ENCODE assay signal across 25 mouse cellular contexts in genomic region chr17:30297432-30297831, GRCm38 (mm10).
"Had no signal": no experiment of that assay in that cellular context is flagged by ENCODE, and none has a peak within 500 bp of the region (broad histone marks: within the 10 kb centered on the region; RNA-seq: fewer than 3 reads in every experiment).

No protein-coding gene starts in this region.

- ATAC-seq: hindbrain, embryonic 16.5 days; intestine, embryonic 16.5 days; liver, embryonic 12.5 days had no signal

- DNase-seq: gastrocnemius, postnatal 14 days; gastrocnemius, postnatal 36 days; heart, adult 11 months; heart, adult 2 months; heart, postnatal 14 days; heart, postnatal 36 days; kidney, adult 11 months; kidney, adult 2 months; kidney, adult 9 months; kidney, postnatal 14 days; kidney, postnatal 36 days; layer of hippocampus, adult 9-11 months; layer of hippocampus, postnatal 36 days; left cerebral cortex, postnatal 4 days had no signal

- H3K4me3 ChIP-seq: heart, adult 2 months; heart, embryonic 13.5 days; heart, embryonic 15.5 days; hindbrain, embryonic 13.5 days; kidney, embryonic 15.5 days; limb, embryonic 13.5 days; limb, embryonic 15.5 days; liver, embryonic 12.5 days had no signal

- H3K4me2 ChIP-seq: heart, embryonic 11.5 days; heart, embryonic 13.5 days; heart, embryonic 15.5 days; hindbrain, embryonic 13.5 days; kidney, embryonic 15.5 days; limb, embryonic 13.5 days; limb, embryonic 15.5 days; liver, embryonic 12.5 days had no signal

- H3K27ac ChIP-seq: heart, adult 2 months; heart, embryonic 13.5 days; heart, embryonic 15.5 days; hindbrain, embryonic 13.5 days; kidney, embryonic 15.5 days; kidney, postnatal 0 days; limb, embryonic 13.5 days; limb, embryonic 15.5 days; liver, embryonic 12.5 days had no signal

- H3K36me3 ChIP-seq: heart, embryonic 15.5 days; kidney, embryonic 15.5 days had no signal

- H3K27me3 ChIP-seq: heart, embryonic 13.5 days; heart, embryonic 15.5 days; hindbrain, embryonic 13.5 days; kidney, embryonic 15.5 days; limb, embryonic 13.5 days; limb, embryonic 15.5 days; liver, embryonic 12.5 days had no signal

- H3K9me3 ChIP-seq: heart, embryonic 13.5 days; heart, embryonic 15.5 days; hindbrain, embryonic 13.5 days; kidney, embryonic 15.5 days; limb, embryonic 13.5 days; limb, embryonic 15.5 days; liver, embryonic 12.5 days had no signal

- H3K4me1 ChIP-seq: limb, embryonic 13.5 days; limb, embryonic 15.5 days; liver, embryonic 12.5 days had no signal

- H3K9ac ChIP-seq: heart, embryonic 13.5 days; heart, embryonic 15.5 days; hindbrain, embryonic 13.5 days; kidney, embryonic 15.5 days; limb, embryonic 13.5 days; limb, embryonic 15.5 days; liver, embryonic 12.5 days had no signal
